Mouse (Mus musculus) heart, adult 2 months (tissue): ENCODE measurements around the gene Slc7a11. TPM values are rescaled to one million over a fixed set of nuclear protein-coding genes. Genes with fewer than 3 reads are reported as not detected.
A peak's percentile ranks its signal among the peaks of the same experiment; 100 is the strongest.

Experiments used
- DNase-seq, 2 experiments: peaks; one replicate each; pipeline ENCODE4 v3.0.0; 2021
- H3K27ac ChIP-seq: fragments of 200-600 bp; 2 replicates; pipeline ENCODE4 v1.8.1; 2022
- H3K27me3 ChIP-seq: fragments of 200-500 bp; 2 replicates; pipeline ENCODE4 v1.6.1; 2012; ENCODE audit warnings: mild to moderate bottlenecking, low read length, inconsistent platforms, mixed read lengths; ENCODE audit not compliant: control insufficient read depth, insufficient read depth
- H3K36me3 ChIP-seq: fragments of 200-500 bp; 2 replicates; pipeline ENCODE4 v1.6.1; 2012; ENCODE audit warnings: low read length, inconsistent platforms; ENCODE audit not compliant: control insufficient read depth, insufficient read depth
- H3K4me1 ChIP-seq: fragments of 200-500 bp; 2 replicates; pipeline ENCODE4 v1.6.1; 2011; ENCODE audit warnings: low read length; ENCODE audit not compliant: control insufficient read depth, insufficient read depth
- H3K4me3 ChIP-seq: fragments of 200-600 bp; 2 replicates; pipeline ENCODE4 v1.8.1; 2022
- H3K79me2 ChIP-seq: fragments of 200-500 bp; replicated peaks from 2 replicates; pipeline ENCODE4 v1.6.1; 2012; ENCODE audit warnings: mild to moderate bottlenecking, inconsistent platforms, low read length, moderate library complexity, mixed read lengths; ENCODE audit not compliant: control insufficient read depth, insufficient read depth
- H3K9ac ChIP-seq: fragments of 200-500 bp; 2 replicates; pipeline ENCODE4 v1.6.1; 2012; ENCODE audit warnings: low read depth, mild to moderate bottlenecking, control low read depth, inconsistent platforms, low read length, mixed read lengths
- CTCF ChIP-seq: fragments of 200-600 bp; IDR thresholded peaks from 2 replicates; pipeline ENCODE4 v1.8.1; 2022; ENCODE audit warnings: antibody characterized with exemption, mild to moderate bottlenecking, moderate library complexity
- EP300 ChIP-seq: fragments of 200-500 bp; IDR thresholded peaks from 2 replicates; pipeline ENCODE4 v1.6.1; 2011; ENCODE audit warnings: low read depth, low read length, control low read depth; ENCODE audit not compliant: insufficient read depth
- POLR2A ChIP-seq: fragments of 200-500 bp; IDR thresholded peaks from 2 replicates; pipeline ENCODE4 v1.6.1; 2011; ENCODE audit warnings: mild to moderate bottlenecking, low read depth, low read length, control low read depth; ENCODE audit not compliant: insufficient read depth
- WGBS: fragments of 180-500 bp; shearing (Covaris S2); methylation state at CpG from one replicate; pipeline ENCODE4 v1.1.7; 2018; 5-methylcytosine and 5-hydroxymethylcytosine counted together
- intact Hi-C: fragments of 180-260 bp; cut with DNase I; formaldehyde crosslinking; loops from one replicate; pipeline ENCODE4 v1.15.1; 2025
- polyA plus RNA-seq: library from polyadenylated mRNA; depleted of rRNA; stranded (reverse); fragments of >200 nt; gene quantifications from 2 replicates; pipeline ENCODE4 v1.2.3, GENCODE M21; 2012
- total RNA-seq, 2 experiments: library from RNA; stranded (reverse); gene quantifications; 2 replicates each; pipeline ENCODE4 v1.2.3; 2021

Gene Slc7a11
- total and polyA plus RNA-seq, 3 experiments = 0.02 to 0.20 TPM; not detected in 1

- intact Hi-C loops = no loop called here
- no peaks in the 10 kb centered on the region for H3K27me3 ChIP-seq
- H3K79me2 ChIP-seq = no peaks in the 10 kb centered on the region
- no peak overlapping the region for H3K27ac ChIP-seq
- DNase-seq = no peak
- no peaks in the 10 kb centered on the region for H3K36me3 ChIP-seq
- TF ChIP-seq CTCF (no peak), EP300 (no peak), POLR2A (no peak)
- no peaks in the 10 kb centered on the region for H3K4me1 ChIP-seq
- whole genome bisulfite sequencing = 80% methylated on average over 7 of the region's 7 CpGs
- no peak overlapping the region for H3K9ac ChIP-seq
- no peak overlapping the region for H3K4me3 ChIP-seq
Measured at GRCm38 (mm10) chr3:50094404-50095092, 348.9 kb downstream of the Slc7a11 start.

GRCm38 (mm10) chr3:50076979-50077378 lies 366.4 kb downstream of the Slc7a11 start:
- no peaks in the 10 kb centered on the region; the same call in 1 of the 2 replicates for H3K4me1 ChIP-seq
- H3K79me2 ChIP-seq = no peaks in the 10 kb centered on the region
- H3K4me3 ChIP-seq = no peak overlapping the region
- no peak overlapping the region for H3K9ac ChIP-seq
- no peaks in the 10 kb centered on the region for H3K27me3 ChIP-seq
- TF ChIP-seq CTCF (peak; percentile 88), EP300 (no peak)
- intact Hi-C loops = loop anchor here (2.0 to 10.0 kb wide), 4 partner anchors 320 to 982 kb away; partner anchors contain the start of gene Pcdh18
- WGBS = 18% methylated on average over 7 of the region's 7 CpGs
- peak; percentile 4 to 29 for DNase-seq
- no peaks in the 10 kb centered on the region for H3K36me3 ChIP-seq
- H3K27ac ChIP-seq = no peak overlapping the region

GRCm38 (mm10) chr3:50063396-50063795 lies 380.0 kb downstream of the Slc7a11 start:
- intact Hi-C loops = no loop called here
- 81% methylated on average over 4 of the region's 4 CpGs for WGBS
- H3K9ac ChIP-seq = no peak overlapping the region
- no peaks in the 10 kb centered on the region for H3K4me1 ChIP-seq
- H3K4me3 ChIP-seq = no peak overlapping the region
- H3K27me3 ChIP-seq = no peaks in the 10 kb centered on the region
- TF ChIP-seq CTCF = no peak
- TF ChIP-seq EP300 = no peak
- TF ChIP-seq POLR2A = no peak
- no peak overlapping the region for H3K27ac ChIP-seq
- no peaks in the 10 kb centered on the region for H3K36me3 ChIP-seq
- DNase-seq = no peak
- H3K79me2 ChIP-seq = no peaks in the 10 kb centered on the region

GRCm38 (mm10) chr3:50044666-50045065 lies 398.7 kb downstream of the Slc7a11 start:
- 62% methylated on average over 5 of the region's 5 CpGs for WGBS
- intact Hi-C loops = no loop called here
- Histone ChIP-seq H3K27me3 (no peaks in the 10 kb centered on the region), H3K79me2 (no peaks in the 10 kb centered on the region), H3K27ac (no peak overlapping the region), H3K9ac (no peak overlapping the region), H3K4me3 (no peak overlapping the region), H3K36me3 (no peaks in the 10 kb centered on the region), H3K4me1 (no peaks in the 10 kb centered on the region)
- TF ChIP-seq CTCF (no peak), POLR2A (no peak), EP300 (no peak)
- DNase-seq = no peak

GRCm38 (mm10) chr3:50044160-50044559 lies 399.3 kb downstream of the Slc7a11 start:
- no peak overlapping the region for H3K27ac ChIP-seq
- DNase-seq = no peak
- H3K4me1 ChIP-seq = no peaks in the 10 kb centered on the region
- H3K36me3 ChIP-seq = no peaks in the 10 kb centered on the region
- H3K27me3 ChIP-seq = no peaks in the 10 kb centered on the region
- no peak overlapping the region for H3K4me3 ChIP-seq
- H3K79me2 ChIP-seq = no peaks in the 10 kb centered on the region
- no peak overlapping the region for H3K9ac ChIP-seq
- intact Hi-C loops = no loop called here
- no peak for TF ChIP-seq EP300
- TF ChIP-seq POLR2A = no peak
- no peak for TF ChIP-seq CTCF

GRCm38 (mm10) chr3:50041141-50041540 lies 402.3 kb downstream of the Slc7a11 start:
- H3K27ac ChIP-seq = no peak overlapping the region
- H3K4me1 ChIP-seq = no peaks in the 10 kb centered on the region
- no peaks in the 10 kb centered on the region for H3K79me2 ChIP-seq
- intact Hi-C loops = no loop called here
- H3K4me3 ChIP-seq = no peak overlapping the region
- TF ChIP-seq EP300 (no peak), CTCF (no peak), POLR2A (no peak)
- no peaks in the 10 kb centered on the region for H3K27me3 ChIP-seq
- DNase-seq = no peak
- H3K36me3 ChIP-seq = no peaks in the 10 kb centered on the region
- 93% methylated on average over 2 of the region's 2 CpGs for WGBS
- H3K9ac ChIP-seq = no peak overlapping the region
